Mouse (Mus musculus): ENCODE data around the gene Kctd15.

The Kctd15 gene

GRCm38 (mm10) chr7:34620411-34620810 lies 36.1 kb downstream of the Kctd15 start:
- DNase-seq (ENCODE audit: low spot score in 2 of 2), result no peak

- no peak for DNase-seq (ENCODE audit: low spot score in 2 of 2)
These were observed 38.2 kb downstream of the Kctd15 start for GRCm38 (mm10) chr7:34618141-34618890.

DNA sequence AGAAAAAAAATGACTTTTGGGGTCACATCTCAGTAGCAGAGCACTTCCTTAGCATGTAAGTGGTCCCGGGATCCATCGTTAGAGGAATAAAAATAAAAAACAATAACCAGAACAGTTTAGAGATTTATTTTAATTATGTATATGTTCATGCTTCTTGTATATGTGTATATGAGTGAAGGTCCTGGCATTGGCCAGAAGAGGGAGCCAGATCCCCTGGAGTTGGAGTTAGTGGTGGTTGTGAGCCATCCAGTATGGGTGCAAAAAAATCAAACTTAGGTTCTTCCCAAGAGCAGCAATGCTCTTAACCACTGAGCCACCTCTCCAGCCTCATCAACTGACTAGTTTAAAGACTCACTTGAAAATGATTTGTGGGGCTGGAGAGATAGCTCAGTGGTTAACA lies 40.3 kb downstream of the Kctd15 start:
- no peak for DNase-seq (ENCODE audit: low spot score in 2 of 2)

- DNase-seq (ENCODE audit: low spot score in 2 of 2), result no peak
These were observed 46.1 kb downstream of the Kctd15 start for GRCm38 (mm10) chr7:34610445-34610844.

DNA sequence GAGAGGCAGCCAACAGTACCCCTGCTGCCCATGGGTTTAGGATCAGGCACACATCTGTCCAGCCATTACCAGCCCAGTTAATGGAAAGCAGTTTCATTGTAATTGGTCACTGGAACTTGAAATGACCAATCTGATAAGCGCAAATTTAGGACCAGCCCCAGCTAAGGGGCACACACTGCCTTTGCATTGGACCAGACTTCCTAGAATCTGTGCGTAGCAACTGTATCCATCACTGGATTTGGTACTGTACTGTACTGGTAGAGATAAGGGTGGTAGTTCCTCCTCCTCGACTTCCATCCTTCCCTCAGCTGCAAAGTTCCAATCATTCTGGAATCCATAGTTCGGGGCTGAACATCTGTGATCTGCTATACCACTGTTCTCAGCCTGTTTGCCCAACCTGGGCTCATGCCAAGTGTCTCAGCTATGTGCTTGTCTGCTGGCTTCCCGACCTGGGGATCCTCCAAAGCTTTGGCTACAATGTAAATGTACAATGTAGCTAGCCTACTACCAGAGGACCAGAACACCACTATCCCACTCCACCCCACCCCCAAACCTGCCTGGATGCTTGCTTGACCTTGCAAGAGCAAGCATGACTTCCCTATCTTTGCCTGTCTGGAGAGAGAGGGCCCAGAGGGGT lies 49.1 kb downstream of the Kctd15 start:
- peak in 1 of 2 experiments; percentile 37 for DNase-seq (ENCODE audit: low spot score in 2 of 2)

DNA sequence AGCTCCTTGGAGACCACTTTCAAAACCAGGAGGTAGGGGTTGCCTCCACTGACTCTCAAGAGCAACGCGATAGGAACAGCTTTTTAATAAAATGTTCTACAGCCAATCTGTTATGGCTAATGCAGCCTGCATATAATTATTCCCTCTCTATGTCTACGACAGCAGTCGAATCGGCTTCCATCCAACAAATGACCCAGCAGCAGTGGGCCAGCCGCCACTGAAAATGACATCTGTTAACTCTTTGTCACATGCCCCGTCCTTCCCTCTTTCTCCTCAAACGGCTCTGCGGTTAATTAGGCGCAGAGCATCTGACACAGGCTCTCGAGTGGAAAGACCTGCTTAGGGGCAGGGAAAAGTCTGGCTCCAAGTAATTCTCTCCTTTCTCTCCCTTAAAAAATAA lies 49.8 kb downstream of the Kctd15 start:
- DNase-seq (ENCODE audit: low spot score in 2 of 2), result peak; percentile 36 to 80

GRCm38 (mm10) chr7:34606051-34606450 lies 50.5 kb downstream of the Kctd15 start:
- DNase-seq (ENCODE audit: low spot score in 2 of 2), result peak in 1 of 2 experiments; percentile 45

GRCm38 (mm10) chr7:34598576-34598975 lies 58.0 kb downstream of the Kctd15 start:
- DNase-seq (ENCODE audit: low spot score in 2 of 2), result no peak

DNA sequence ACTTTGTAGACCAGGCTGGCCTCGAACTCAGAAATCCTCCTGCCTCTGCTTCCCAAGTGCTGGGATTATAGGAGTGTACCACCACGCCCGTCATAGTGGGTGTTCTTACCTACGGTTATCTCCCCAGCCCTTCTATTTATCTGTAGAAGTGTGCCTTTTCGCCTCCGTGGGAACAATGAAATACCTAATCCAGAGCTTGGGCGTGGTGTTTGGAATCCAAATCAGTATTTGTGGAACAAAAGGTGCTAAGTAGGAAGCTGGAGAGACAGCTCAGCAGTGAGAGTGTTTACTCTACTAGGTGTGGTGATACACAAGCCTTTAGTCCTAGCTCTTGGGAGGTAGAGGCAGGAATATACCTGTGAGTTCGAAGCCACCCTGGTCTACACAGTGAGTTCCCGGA lies 58.5 kb downstream of the Kctd15 start:
- DNase-seq (ENCODE audit: low spot score in 2 of 2), result no peak

DNA sequence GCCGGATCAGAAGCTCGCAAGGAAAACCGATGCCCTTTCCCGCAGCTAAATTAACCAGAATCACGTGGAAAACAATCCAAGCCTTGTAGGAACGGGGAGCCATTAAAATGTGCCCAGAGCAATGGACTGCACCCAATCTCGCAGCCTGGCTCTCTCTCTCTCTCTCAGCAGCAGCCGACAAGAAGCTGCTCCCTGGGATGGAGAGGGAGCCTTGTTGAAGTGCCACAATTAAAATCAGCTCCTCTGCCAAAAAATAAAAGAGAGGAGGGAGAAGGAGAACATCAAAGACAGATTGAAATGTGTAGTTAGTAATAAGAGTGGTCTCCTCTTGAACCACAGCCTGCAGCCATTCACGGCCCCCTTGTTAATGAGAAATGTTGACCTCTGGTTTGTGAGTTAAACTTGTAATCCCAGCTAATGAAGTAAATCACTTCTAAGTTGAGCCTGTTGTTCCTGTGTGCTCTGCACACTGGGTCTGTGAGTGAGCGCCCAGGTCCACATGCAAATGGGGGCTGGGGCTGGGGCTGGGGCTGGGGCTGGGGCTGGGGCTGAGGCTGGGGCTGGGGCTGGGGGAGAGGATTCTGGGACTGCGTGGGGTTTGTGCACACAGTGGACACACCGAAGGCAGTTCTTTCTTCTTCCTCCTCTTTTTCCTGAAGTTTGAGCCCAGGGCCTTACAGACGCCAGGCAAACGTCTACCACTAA lies 59.8 kb downstream of the Kctd15 start:
- no peak for DNase-seq (ENCODE audit: low spot score in 2 of 2)

- DNase-seq (ENCODE audit: low spot score in 2 of 2), result no peak
These were observed 61.3 kb downstream of the Kctd15 start for GRCm38 (mm10) chr7:34595307-34595565.

DNA sequence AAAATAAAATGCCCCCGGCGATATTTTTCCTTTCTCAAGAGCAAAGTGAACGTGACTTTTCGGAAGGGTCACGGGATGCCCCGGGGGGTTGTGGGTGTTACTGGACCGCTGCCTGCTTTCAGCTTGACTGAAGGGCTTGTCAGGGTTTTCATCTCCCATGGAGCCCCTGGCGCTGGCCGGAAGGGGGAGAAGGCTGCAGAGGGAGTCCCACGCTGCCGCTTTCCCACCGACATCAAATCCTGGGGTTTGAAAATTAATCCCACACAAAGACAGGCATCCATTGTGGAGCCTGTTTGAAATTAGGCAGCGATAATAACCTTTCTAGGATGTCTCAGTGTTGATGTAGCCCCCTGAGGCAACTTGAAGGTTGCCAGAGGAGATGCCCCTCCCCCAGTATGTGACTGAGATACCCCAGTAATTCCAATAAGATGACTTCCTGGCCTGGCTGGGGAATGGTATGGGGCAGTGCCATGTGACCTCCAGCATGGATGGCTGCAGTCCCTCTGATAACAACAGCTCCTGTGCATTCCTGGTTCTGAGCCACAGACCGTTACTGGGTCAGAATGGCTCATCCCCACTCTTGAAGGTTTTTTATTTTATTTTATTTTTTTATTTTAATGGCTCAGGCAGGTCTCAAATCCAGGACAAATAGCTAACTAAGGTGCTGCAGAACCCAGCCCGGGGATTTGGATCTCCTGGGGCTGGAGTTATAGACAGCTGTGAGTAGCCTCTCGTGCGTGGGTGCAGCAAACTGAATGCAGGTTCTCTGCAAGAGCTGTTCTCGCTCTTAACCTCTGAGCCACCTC lies 61.8 kb downstream of the Kctd15 start:
- peak in 1 of 2 experiments; percentile 69 for DNase-seq (ENCODE audit: low spot score in 2 of 2)

DNA sequence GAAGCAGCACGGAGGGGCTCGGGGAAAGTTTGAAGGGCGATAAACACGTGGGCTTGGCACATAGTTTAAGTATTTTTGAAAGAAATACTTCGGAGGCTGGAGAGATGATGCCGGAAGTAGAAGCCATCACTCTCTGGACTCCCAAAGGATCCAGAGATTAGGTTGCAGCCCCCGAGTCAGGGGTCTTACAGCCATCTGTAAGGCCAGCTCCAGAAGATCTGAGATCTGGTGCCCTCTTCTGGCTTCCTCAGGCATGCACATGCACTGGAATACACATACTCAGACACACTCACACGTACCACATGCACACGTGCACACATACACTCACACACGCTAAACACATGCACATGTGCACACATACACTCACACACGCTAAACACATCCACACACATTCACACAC lies 65.8 kb downstream of the Kctd15 start:
- no peak for DNase-seq (ENCODE audit: low spot score in 2 of 2)
